Mouse (Mus musculus): ENCODE results near the gene Gna15. TPM values are rescaled to one million over a fixed set of nuclear protein-coding genes. Genes with fewer than 3 reads are reported as not detected.
A peak's percentile ranks its signal among the peaks of the same experiment; 100 is the strongest.

The Gna15 gene
- polyA plus RNA-seq, 1 experiment from 2014 or later = 1.4 TPM

GRCm38 (mm10) chr10:81541803-81542202 is 17.8 kb upstream of the Gna15 start:
- no peak overlapping the region for H3K4me2 ChIP-seq
- H3K4me3 ChIP-seq (replicated peaks) = 0 out of 2 replicates have a peak overlapping the region, but pooled peaks have one; percentile 6
- WGBS = 85% methylated on average over 10 of the region's 10 CpGs
- H3K9me3 ChIP-seq = no peaks in the 10 kb centered on the region
- no peak for ATAC-seq (ENCODE audit: insufficient number of reproducible peaks, insufficient read depth, low FRiP score, low TSS enrichment, low read depth)
- 0 out of 2 replicates have a peak overlapping the region, but pooled peaks have one; percentile 31 for H3K9ac ChIP-seq (replicated peaks)
- H3K36me3 ChIP-seq = peaks cover 42% of the 10 kb centered on the region
- H3K27me3 ChIP-seq = no peaks in the 10 kb centered on the region
- peaks cover 31% of the 10 kb centered on the region for H3K4me1 ChIP-seq (replicated peaks)
- H3K27ac ChIP-seq = no peak overlapping the region

GRCm38 (mm10) chr10:81541363-81541762 is 17.3 kb upstream of the Gna15 start:
- Histone ChIP-seq H3K4me1 (replicated peaks) (peaks cover 31% of the 10 kb centered on the region), H3K27me3 (no peaks in the 10 kb centered on the region), H3K27ac (no peak overlapping the region), H3K36me3 (peaks cover 45% of the 10 kb centered on the region), H3K9ac (replicated peaks) (no peak overlapping the region), H3K9me3 (no peaks in the 10 kb centered on the region), H3K4me3 (replicated peaks) (0 out of 2 replicates have a peak overlapping the region, but pooled peaks have one; percentile 6), H3K4me2 (no peak overlapping the region)
- ATAC-seq (ENCODE audit: insufficient number of reproducible peaks, insufficient read depth, low FRiP score, low TSS enrichment, low read depth) = no peak
- WGBS = 83% methylated on average over 5 of the region's 5 CpGs

GRCm38 (mm10) chr10:81538321-81539048 is 14.5 kb upstream of the Gna15 start:
- no peak overlapping the region for H3K9ac ChIP-seq (replicated peaks)
- H3K27ac ChIP-seq = no peak overlapping the region
- peaks cover 70% of the 10 kb centered on the region for H3K36me3 ChIP-seq
- no peak overlapping the region for H3K4me2 ChIP-seq
- H3K27me3 ChIP-seq = no peaks in the 10 kb centered on the region
- 83% methylated on average over 3 of the region's 3 CpGs for WGBS
- H3K4me1 ChIP-seq (replicated peaks) = peaks cover 20% of the 10 kb centered on the region
- H3K9me3 ChIP-seq = no peaks in the 10 kb centered on the region
- ATAC-seq (ENCODE audit: insufficient number of reproducible peaks, insufficient read depth, low FRiP score, low TSS enrichment, low read depth) = no peak
- H3K4me3 ChIP-seq (replicated peaks) = no peak overlapping the region

GRCm38 (mm10) chr10:81537429-81537828 is 13.4 kb upstream of the Gna15 start:
- no peak overlapping the region for H3K4me2 ChIP-seq
- no peaks in the 10 kb centered on the region for H3K27me3 ChIP-seq
- no peak overlapping the region for H3K9ac ChIP-seq (replicated peaks)
- no peaks in the 10 kb centered on the region for H3K9me3 ChIP-seq
- no peak for ATAC-seq (ENCODE audit: insufficient number of reproducible peaks, insufficient read depth, low FRiP score, low TSS enrichment, low read depth)
- H3K4me3 ChIP-seq (replicated peaks) = no peak overlapping the region
- H3K4me1 ChIP-seq (replicated peaks) = peaks cover 10% of the 10 kb centered on the region
- peaks cover 76% of the 10 kb centered on the region for H3K36me3 ChIP-seq
- 77% methylated on average over 2 of the region's 2 CpGs for WGBS
- no peak overlapping the region for H3K27ac ChIP-seq

- H3K9ac ChIP-seq (replicated peaks) = no peak overlapping the region
- peaks cover 76% of the 10 kb centered on the region for H3K36me3 ChIP-seq
- no peak overlapping the region for H3K4me2 ChIP-seq
- no peak for ATAC-seq (ENCODE audit: insufficient number of reproducible peaks, insufficient read depth, low FRiP score, low TSS enrichment, low read depth)
- no peak overlapping the region for H3K27ac ChIP-seq
- no peaks in the 10 kb centered on the region for H3K9me3 ChIP-seq
- 76% methylated on average over 6 of the region's 6 CpGs for WGBS
- peaks cover 3% of the 10 kb centered on the region; the same call in 1 of the 2 replicates for H3K4me1 ChIP-seq (replicated peaks)
- H3K4me3 ChIP-seq (replicated peaks) = no peak overlapping the region
- H3K27me3 ChIP-seq = no peaks in the 10 kb centered on the region
Observed at GRCm38 (mm10) chr10:81536734-81537133, 12.7 kb upstream of the Gna15 start.

GRCm38 (mm10) chr10:81534826-81535225 is 10.8 kb upstream of the Gna15 start:
- no peak for ATAC-seq (ENCODE audit: insufficient number of reproducible peaks, insufficient read depth, low FRiP score, low TSS enrichment, low read depth)
- Histone ChIP-seq H3K9ac (replicated peaks) (no peak overlapping the region), H3K4me1 (replicated peaks) (no peaks in the 10 kb centered on the region), H3K27ac (no peak overlapping the region), H3K36me3 (peaks cover 86% of the 10 kb centered on the region), H3K9me3 (no peaks in the 10 kb centered on the region), H3K4me2 (no peak overlapping the region), H3K4me3 (replicated peaks) (no peak overlapping the region), H3K27me3 (no peaks in the 10 kb centered on the region)
- 57% methylated on average over 16 of the region's 16 CpGs for WGBS

- H3K36me3 ChIP-seq = peaks cover 36% of the 10 kb centered on the region
- peaks cover 5% of the 10 kb centered on the region; the same call in 1 of the 2 replicates for H3K4me1 ChIP-seq (replicated peaks)
- no peak overlapping the region for H3K4me2 ChIP-seq
- no peaks in the 10 kb centered on the region for H3K9me3 ChIP-seq
- no peak overlapping the region for H3K27ac ChIP-seq
- no peak overlapping the region for H3K4me3 ChIP-seq (replicated peaks)
- H3K9ac ChIP-seq (replicated peaks) = no peak overlapping the region
- 12% methylated on average over 14 of the region's 14 CpGs for WGBS
- ATAC-seq (ENCODE audit: insufficient number of reproducible peaks, insufficient read depth, low FRiP score, low TSS enrichment, low read depth) = no peak
- peaks cover 26% of the 10 kb centered on the region for H3K27me3 ChIP-seq
Observed at GRCm38 (mm10) chr10:81526779-81527178, 2.8 kb upstream of the Gna15 start.

GRCm38 (mm10) chr10:81525017-81525694 is 1.1 kb upstream of the Gna15 start:
- H3K4me2 ChIP-seq = no peak overlapping the region
- H3K9ac ChIP-seq (replicated peaks) = no peak overlapping the region
- H3K4me1 ChIP-seq (replicated peaks) = peaks cover 5% of the 10 kb centered on the region; the same call in 1 of the 2 replicates
- no peak overlapping the region for H3K27ac ChIP-seq
- WGBS = 60% methylated on average over 12 of the region's 13 CpGs
- H3K4me3 ChIP-seq (replicated peaks) = no peak overlapping the region
- H3K9me3 ChIP-seq = no peaks in the 10 kb centered on the region
- peaks cover 26% of the 10 kb centered on the region for H3K27me3 ChIP-seq
- no peak for ATAC-seq (ENCODE audit: insufficient number of reproducible peaks, insufficient read depth, low FRiP score, low TSS enrichment, low read depth)
- peaks cover 21% of the 10 kb centered on the region for H3K36me3 ChIP-seq

- H3K27me3 ChIP-seq = peaks cover 26% of the 10 kb centered on the region
- H3K4me1 ChIP-seq (replicated peaks) = peaks cover 5% of the 10 kb centered on the region; the same call in 1 of the 2 replicates
- ATAC-seq (ENCODE audit: insufficient number of reproducible peaks, insufficient read depth, low FRiP score, low TSS enrichment, low read depth) = no peak
- H3K36me3 ChIP-seq = peaks cover 5% of the 10 kb centered on the region; the same call in 1 of the 2 replicates
- peak overlapping the region; percentile 17; the same call in 1 of the 2 replicates for H3K4me2 ChIP-seq
- WGBS = 15% methylated on average over 19 of the region's 19 CpGs
- 0 out of 2 replicates have a peak overlapping the region, but pooled peaks have one; percentile 9 for H3K9ac ChIP-seq (replicated peaks)
- H3K4me3 ChIP-seq (replicated peaks) = 0 out of 2 replicates have a peak overlapping the region, but pooled peaks have one; percentile 2
- H3K27ac ChIP-seq = no peak overlapping the region
- H3K9me3 ChIP-seq = no peaks in the 10 kb centered on the region
Observed at GRCm38 (mm10) chr10:81523570-81523969, 455 bp downstream of the Gna15 start.

- Histone ChIP-seq H3K9me3 (no peaks in the 10 kb centered on the region), H3K4me1 (replicated peaks) (peaks cover 5% of the 10 kb centered on the region; the same call in 1 of the 2 replicates), H3K4me3 (replicated peaks) (no peak overlapping the region), H3K27ac (no peak overlapping the region), H3K9ac (replicated peaks) (no peak overlapping the region), H3K36me3 (peaks cover 2% of the 10 kb centered on the region; the same call in 1 of the 2 replicates), H3K4me2 (no peak overlapping the region), H3K27me3 (peaks cover 26% of the 10 kb centered on the region)
- ATAC-seq (ENCODE audit: insufficient number of reproducible peaks, insufficient read depth, low FRiP score, low TSS enrichment, low read depth) = no peak
- 82% methylated on average over 6 of the region's 6 CpGs for WGBS
Observed at GRCm38 (mm10) chr10:81523142-81523541, 883 bp downstream of the Gna15 start.

GRCm38 (mm10) chr10:81519978-81520365 is 4.1 kb downstream of the Gna15 start:
- H3K9me3 ChIP-seq = no peaks in the 10 kb centered on the region
- peaks cover 5% of the 10 kb centered on the region; the same call in 1 of the 2 replicates for H3K4me1 ChIP-seq (replicated peaks)
- ATAC-seq (ENCODE audit: insufficient number of reproducible peaks, insufficient read depth, low FRiP score, low TSS enrichment, low read depth) = no peak
- 75% methylated on average over 3 of the region's 3 CpGs for WGBS
- H3K27me3 ChIP-seq = peaks cover 22% of the 10 kb centered on the region
- no peak overlapping the region for H3K27ac ChIP-seq
- no peak overlapping the region for H3K9ac ChIP-seq (replicated peaks)
- no peak overlapping the region for H3K4me3 ChIP-seq (replicated peaks)
- no peaks in the 10 kb centered on the region for H3K36me3 ChIP-seq
- no peak overlapping the region for H3K4me2 ChIP-seq

All from limb, embryonic 12.5 days (tissue).